Mouse (Mus musculus): ENCODE measurements at regions not wholly inside any gene's neighbourhood (a gene's known extent, or its start where the extent isn't known, plus 50 kb on each side); places are given as distances from the start of the nearest gene placed in this dataset.
A peak's percentile ranks its signal among the peaks of the same experiment; 100 is the strongest.
"Not testable (repeated sequence)": the region's sequence is repeated elsewhere in the genome, so short reads cannot be mapped to it uniquely, and the experiment has no call there.

- no peak for DNase-seq (ENCODE audit: low read depth)
Measured at GRCm38 (mm10) chr2:128265014-128265990, 139.5 kb downstream of the Bcl2l11 start.

DNA sequence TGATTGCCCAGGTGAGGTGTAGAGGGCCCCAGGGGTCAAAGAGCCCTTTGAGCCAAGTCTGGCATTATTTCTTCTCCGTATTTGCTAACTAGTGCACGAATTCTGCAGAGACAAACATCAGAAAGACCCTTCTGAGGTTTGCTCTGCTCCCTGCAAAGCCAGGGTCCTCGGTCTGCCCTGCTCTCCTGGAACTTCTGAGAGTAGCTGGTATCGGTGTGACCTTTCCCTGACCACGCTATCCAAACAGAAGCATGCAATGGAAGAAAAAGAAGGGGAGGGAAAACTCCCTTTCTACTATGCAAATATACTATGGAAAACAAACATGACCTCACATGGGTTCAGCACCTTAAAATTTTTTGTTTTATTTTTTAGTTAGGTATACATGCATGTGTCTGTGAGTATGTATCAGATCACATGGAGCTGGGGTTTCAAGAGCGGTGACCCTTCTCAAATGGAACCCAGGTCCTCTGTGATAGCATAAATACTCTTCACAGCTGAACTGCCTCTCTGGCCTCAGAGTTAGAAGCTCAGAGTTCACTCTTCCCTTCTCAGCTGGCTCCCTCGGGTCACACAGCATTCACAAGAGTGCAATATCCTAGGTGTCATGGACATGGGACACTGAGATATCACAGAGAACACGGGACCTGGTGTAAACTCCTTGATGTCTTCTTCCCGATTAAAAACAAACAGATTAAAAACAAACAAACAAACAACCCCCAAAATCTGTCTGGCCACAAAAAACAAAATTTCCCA, 144.7 kb downstream of the Bcl2l11 start:
- no peak for DNase-seq (ENCODE audit: low read depth)

DNA sequence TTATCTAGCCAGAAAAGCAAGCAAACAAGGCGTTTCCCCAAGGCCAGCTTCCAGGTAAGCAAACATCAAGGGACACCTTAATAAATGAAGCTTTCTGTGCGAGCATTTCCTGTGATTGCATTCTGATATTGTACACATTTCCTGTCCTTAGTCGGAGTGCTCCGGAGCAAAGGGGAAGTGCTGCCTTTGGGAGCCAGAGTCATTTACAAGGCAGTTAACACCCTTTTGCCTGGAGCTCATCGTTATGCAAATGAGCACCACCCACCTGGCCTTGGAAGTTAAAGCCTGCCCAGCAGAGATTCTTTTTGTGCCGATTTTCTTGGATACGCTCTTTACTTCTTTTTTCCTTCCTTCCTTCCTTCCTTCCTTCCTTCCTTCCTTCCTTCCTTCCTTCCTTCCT, 147.0 kb downstream of the Bcl2l11 start:
- no peak for DNase-seq (ENCODE audit: low read depth)

GRCm38 (mm10) chr2:128273292-128273691, 147.5 kb downstream of the Bcl2l11 start:
- no peak for DNase-seq (ENCODE audit: low read depth)

DNA sequence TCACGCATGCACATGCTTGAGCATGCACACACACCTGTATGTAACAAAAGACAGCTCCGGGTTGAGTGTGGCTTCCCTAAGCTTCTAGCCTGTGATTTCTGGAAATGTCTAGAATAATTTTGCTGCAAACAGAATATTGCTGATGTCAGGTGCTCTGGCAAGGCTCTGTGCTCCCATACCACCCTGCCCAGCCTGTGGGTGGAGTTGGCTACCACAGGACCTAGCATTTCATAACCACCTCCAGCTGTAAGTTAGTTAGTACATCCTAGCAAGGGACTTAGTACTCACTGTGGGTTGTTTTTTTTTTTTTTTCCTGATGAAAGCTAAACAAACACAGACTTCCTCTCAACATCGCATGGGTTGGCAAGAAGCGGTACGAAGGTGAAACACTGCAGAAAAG, 150.5 kb downstream of the Bcl2l11 start:
- no peak for DNase-seq (ENCODE audit: low read depth)

DNA sequence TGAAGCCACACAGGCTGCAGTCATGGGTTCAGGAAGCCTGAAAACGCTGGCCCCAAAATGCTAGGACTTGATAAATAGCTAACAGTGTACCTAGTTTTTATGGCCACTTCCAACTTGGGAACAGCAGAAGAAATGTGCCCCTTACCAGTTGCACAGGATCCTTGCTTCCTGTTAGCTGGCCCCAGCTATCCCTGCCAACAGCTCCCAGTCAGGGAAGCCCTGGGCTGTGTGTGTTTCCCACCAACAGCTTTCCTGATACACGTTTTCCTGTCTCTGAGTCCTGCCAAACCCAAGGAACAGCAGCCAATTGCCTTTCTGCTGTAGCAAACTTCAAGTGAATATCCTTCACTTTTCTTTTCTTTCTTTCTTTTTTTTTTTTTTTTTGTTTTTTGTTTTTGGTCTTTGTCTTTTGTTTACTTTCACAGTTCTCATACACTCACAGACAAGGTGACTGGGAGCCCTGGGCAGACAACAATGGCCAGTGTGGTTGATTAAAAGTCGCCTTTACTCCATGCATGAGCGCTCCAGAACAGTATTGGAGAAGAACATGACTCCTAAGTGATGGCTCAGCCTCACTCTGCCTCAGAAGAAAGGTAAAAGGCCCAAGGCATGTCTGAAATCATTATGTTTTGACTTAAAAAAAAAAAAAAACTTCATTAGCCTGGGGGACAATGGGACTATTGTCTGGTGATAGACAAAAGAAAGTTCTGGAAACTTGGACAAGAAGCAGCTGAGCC, 151.7 kb downstream of the Bcl2l11 start:
- DNase-seq (ENCODE audit: low read depth): no peak

GRCm38 (mm10) chr2:128278124-128278432, 152.2 kb downstream of the Bcl2l11 start:
- DNase-seq (ENCODE audit: low read depth): no peak

DNA sequence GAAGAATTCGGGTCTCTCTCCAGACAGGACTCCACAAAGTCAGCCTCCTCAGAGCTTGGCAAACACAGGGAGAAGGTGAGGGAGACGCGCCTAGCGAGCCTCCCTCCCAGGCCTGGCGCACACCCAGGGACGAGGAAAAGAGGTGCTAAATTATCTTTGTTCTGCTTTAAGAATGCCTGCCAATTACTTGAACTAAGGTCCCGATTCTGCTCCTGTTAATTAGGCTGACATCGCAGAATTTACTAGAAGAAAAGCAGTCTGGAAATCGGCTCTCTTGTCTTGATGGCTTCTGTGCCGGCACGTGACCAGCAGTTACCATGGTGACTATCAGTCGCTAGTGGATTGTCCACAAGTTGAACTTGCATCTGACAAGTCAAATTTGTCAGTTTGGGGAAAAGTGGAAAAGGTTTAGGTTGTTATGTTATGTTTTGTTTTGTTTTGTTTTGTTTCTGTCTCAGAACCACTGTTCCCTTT, 152.8 kb downstream of the Bcl2l11 start:
- no peak for DNase-seq (ENCODE audit: low read depth)

- no peak for DNase-seq (ENCODE audit: low read depth)
Measured at GRCm38 (mm10) chr2:128279127-128279710, 153.4 kb downstream of the Bcl2l11 start.

DNA sequence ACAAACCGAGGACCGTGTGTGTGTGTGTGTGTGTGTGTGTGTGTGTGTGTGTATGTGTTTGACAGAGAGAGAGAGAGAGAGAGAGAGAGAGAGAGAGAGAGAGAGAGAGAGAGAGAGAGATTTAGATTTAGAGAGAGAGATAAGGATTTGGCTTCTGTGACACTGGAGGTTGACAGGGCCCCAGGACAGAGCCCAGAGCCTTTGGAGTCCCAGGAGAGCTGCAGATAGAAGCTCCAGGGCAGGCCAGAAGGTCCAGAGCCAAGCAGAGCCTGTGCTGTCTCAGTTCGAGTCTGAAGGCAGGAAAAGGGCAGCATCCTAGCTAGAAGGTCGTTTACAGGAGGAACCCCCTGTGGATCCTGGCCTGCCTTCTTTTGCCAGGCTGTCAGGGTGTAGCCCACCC, 156.8 kb downstream of the Bcl2l11 start:
- DNase-seq (ENCODE audit: low read depth): no peak

- no peak for DNase-seq (ENCODE audit: low read depth)
Measured at GRCm38 (mm10) chr2:128284822-128285421, 159.1 kb downstream of the Bcl2l11 start.

- no peak for DNase-seq (ENCODE audit: low read depth)
Measured at GRCm38 (mm10) chr2:128285457-128285856, 159.6 kb downstream of the Bcl2l11 start.

- DNase-seq (ENCODE audit: low read depth): no peak
Measured at GRCm38 (mm10) chr2:128288138-128288551, 162.3 kb downstream of the Bcl2l11 start.

GRCm38 (mm10) chr2:128290609-128291008, 164.8 kb downstream of the Bcl2l11 start:
- DNase-seq (ENCODE audit: low read depth): no peak

- DNase-seq (ENCODE audit: low read depth): no peak
Measured at GRCm38 (mm10) chr2:128294610-128295009, 168.8 kb downstream of the Bcl2l11 start.

GRCm38 (mm10) chr2:128295018-128295424, 169.2 kb downstream of the Bcl2l11 start:
- peak; percentile 89 for DNase-seq (ENCODE audit: low read depth)

DNA sequence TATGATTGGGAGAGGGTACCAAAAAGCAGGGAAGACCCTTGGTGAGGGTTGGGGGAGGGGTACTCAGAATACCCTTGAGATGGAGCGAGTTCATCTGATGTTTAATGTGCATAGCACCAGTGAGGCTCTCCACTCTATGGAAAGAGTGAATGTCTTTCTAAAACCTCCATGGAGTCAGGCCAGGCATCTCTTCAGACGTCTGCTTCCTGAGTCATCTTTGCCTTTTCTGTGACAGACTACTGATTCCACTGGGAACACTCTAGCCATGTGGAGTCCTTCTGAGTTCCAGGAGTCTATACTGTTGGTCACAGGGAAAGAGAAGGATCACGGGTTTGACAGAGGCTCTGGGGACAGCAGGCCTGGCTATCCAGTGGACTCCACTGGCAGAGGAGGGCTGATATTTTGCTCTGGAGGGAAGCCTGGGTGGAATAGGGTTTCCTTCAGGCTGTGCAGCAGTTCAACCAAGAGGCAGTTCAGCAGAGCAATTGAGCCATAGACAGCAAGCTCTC, 169.9 kb downstream of the Bcl2l11 start:
- peak; percentile 32 for DNase-seq (ENCODE audit: low read depth)

GRCm38 (mm10) chr2:128296423-128296822, 170.6 kb downstream of the Bcl2l11 start:
- DNase-seq (ENCODE audit: low read depth): not testable (repeated sequence)

DNA sequence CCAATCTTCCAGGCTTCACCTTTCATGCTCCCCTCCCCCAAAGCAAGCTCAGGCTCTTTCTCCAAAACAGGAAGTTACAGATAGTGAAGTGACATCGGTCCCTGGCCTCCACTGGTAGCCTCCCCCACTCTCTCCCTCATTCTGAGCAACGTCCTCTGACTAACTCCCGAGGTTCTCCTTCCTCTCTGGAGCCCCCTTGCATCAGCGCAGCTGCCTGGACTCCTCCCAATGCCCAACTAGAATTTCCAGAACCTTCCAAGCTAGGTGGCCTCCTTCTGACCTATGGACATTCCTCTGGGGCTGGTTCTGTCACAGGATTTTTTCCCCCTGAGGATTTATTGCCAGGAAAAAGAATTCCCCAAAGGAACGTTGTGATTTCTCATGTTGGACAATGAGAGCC, 171.1 kb downstream of the Bcl2l11 start:
- peak; percentile 74 for DNase-seq (ENCODE audit: low read depth)

DNA sequence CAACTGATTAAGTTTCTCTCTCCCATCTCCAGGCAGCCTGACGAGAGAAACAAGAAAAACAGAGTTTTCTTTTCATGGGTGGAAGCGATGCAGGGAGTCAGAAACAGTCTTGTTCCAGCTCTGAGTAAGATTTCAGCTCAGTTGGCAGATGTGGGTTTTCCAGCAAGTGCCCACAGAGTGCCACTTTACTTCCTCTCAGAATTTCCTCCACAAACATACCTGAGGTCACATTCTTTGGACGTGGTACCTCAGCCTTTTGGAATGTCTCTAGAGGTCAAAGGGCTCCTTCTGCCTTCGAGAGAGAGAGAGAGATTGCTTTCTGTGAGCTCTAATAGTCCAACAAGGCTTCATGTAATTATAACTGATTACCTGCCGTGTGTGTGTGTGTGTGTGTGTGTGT, 172.0 kb downstream of the Bcl2l11 start:
- DNase-seq (ENCODE audit: low read depth): peak; percentile 31

DNA sequence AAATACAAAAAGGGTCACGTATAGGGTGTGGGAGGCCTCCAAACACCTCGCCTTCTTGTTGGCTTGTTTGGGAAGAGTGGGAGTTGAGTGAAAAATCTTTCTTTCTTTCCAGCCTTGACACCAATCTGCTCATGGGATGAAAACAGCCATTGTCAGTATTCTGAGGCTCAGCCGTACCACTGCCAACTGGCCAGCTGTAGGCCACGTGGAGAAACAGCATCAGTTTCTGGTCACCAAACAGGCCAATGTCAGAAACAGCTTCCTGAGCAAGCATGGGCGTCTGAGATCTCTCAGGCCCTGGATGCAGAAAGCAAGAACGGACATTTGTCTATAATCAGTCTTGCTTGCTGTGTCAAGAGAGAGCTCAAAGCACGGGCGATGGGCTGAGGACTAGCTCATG, 173.2 kb downstream of the Bcl2l11 start:
- DNase-seq (ENCODE audit: low read depth): no peak
